ENCODE assay signal across 12 mouse cellular contexts in genomic region chr1:166255651-166256050, GRCm38 (mm10). TPM values are rescaled to one million over a fixed set of nuclear protein-coding genes. Genes with fewer than 3 reads are reported as not detected.
DNase-seq lines count a peak whose midpoint lies in the region; ATAC-seq and TF ChIP-seq lines count a peak whose summit lies in the region.
"Had no signal": no experiment of that assay in that cellular context is flagged by ENCODE, and none has a peak within 500 bp of the region (broad histone marks: within the 10 kb centered on the region; RNA-seq: fewer than 3 reads in every experiment).

No protein-coding gene starts in this region.

- intact Hi-C loops in left cerebral cortex, postnatal 36 days (cut with DNase I) = loop anchor here (2.0 to 5.0 kb wide), 4 partner anchors 25 to 73 kb away; no protein-coding TSS in a partner anchor
- intact Hi-C loops in left cerebral cortex, postnatal 10 days (cut with DNase I) = loop anchor here (2.0 to 5.0 kb wide), 4 partner anchors 47 to 107 kb away; no protein-coding TSS in a partner anchor

- H3K4me2 ChIP-seq in hindbrain, embryonic 15.5 days = peak overlapping the region; percentile 83

- 21% methylated on average over 2 of the region's 2 CpGs for WGBS in forebrain, embryonic 10.5 days
- WGBS in hindbrain, embryonic 15.5 days = 16% methylated on average over 2 of the region's 2 CpGs
- WGBS in olfactory bulb, adult 2 months = 26% methylated on average over 2 of the region's 2 CpGs

- H3K27ac ChIP-seq in forebrain, embryonic 10.5 days = peak overlapping the region; percentile 92
- H3K27ac ChIP-seq in hindbrain, embryonic 15.5 days (replicated peaks) = peak overlapping the region; percentile 20; the same call in 1 of the 2 replicates
- peak overlapping the region; percentile 90 for H3K27ac ChIP-seq in olfactory bulb, adult 2 months (ENCODE audit: insufficient read depth, low read depth, low read length)

- 0 out of 2 replicates have a peak overlapping the region, but pooled peaks have one; percentile 33 for H3K9ac ChIP-seq in hindbrain, embryonic 15.5 days

- TF ChIP-seq POLR2A in olfactory bulb, adult 2 months (IDR thresholded peaks at IDR 0.05; ENCODE audit: insufficient read depth, low read depth, low read length) = no peak

- peak overlapping the region; percentile 68 for H3K4me3 ChIP-seq in forebrain, embryonic 10.5 days
- H3K4me3 ChIP-seq in hindbrain, embryonic 15.5 days = peak overlapping the region; percentile 72
- H3K4me3 ChIP-seq in olfactory bulb, adult 2 months (ENCODE audit: insufficient read depth, low read depth, low read length) = peak overlapping the region; percentile 76

- TF ChIP-seq CTCF in olfactory bulb, adult 2 months (IDR thresholded peaks at IDR 0.05; ENCODE audit: insufficient read depth, low read depth, low read length) = no peak

- peak; percentile 23 to 39 for DNase-seq in left cerebral cortex, postnatal 36 days (ENCODE audit: low spot score in 2 of 2)
- DNase-seq in left cerebral cortex, postnatal 10 days (ENCODE audit: extremely low spot score in 1 of 2, low spot score in 2 of 2) = no peak
- DNase-seq in forebrain, embryonic 10.5 days (ENCODE audit: extremely low spot score, low spot score) = no peak
- DNase-seq in cerebellum, adult 11-12 months = no peak
- no peak for DNase-seq in cerebellum, adult 8-10 months
- DNase-seq: gastrocnemius, postnatal 14 days; kidney, adult 18-20 months; thymus, postnatal 25 days had no signal

- peaks cover 12% of the 10 kb centered on the region for H3K36me3 ChIP-seq in forebrain, embryonic 10.5 days (replicated peaks)
- no peaks in the 10 kb centered on the region for H3K36me3 ChIP-seq in hindbrain, embryonic 15.5 days

- no peaks in the 10 kb centered on the region for H3K9me3 ChIP-seq in forebrain, embryonic 10.5 days
- no peaks in the 10 kb centered on the region for H3K9me3 ChIP-seq in hindbrain, embryonic 15.5 days

- no peak for ATAC-seq in hindbrain, embryonic 15.5 days (ENCODE audit: low FRiP score, low read depth)

- peaks cover 50% of the 10 kb centered on the region for H3K27me3 ChIP-seq in forebrain, embryonic 10.5 days (ENCODE audit: poor library complexity, severe bottlenecking)
- H3K27me3 ChIP-seq in hindbrain, embryonic 15.5 days = 0 out of 2 replicates have a peak, but pooled peaks cover 3% of the 10 kb centered on the region

- peaks cover 50% of the 10 kb centered on the region for H3K4me1 ChIP-seq in forebrain, embryonic 10.5 days
- H3K4me1 ChIP-seq in hindbrain, embryonic 15.5 days (replicated peaks) = peaks cover 33% of the 10 kb centered on the region
- H3K4me1 ChIP-seq in olfactory bulb, adult 2 months (ENCODE audit: control insufficient read depth, insufficient read depth, low read length) = peaks cover 13% of the 10 kb centered on the region

RNA-seq across cellular contexts. Expression of gene Ildr2, which starts 1.7 kb away (rescaled TPM):
- 100 to 1,000 TPM; 104 to 110 TPM for total RNA-seq in left cerebral cortex, postnatal 36 days (2021)
- total RNA-seq in left cerebral cortex, postnatal 10 days (2021) = 100 to 1,000 TPM; 147 to 154 TPM
- polyA plus RNA-seq in forebrain, embryonic 10.5 days (2016; fragmentation: Nextera tagmentation; extraction: Ambion mirVana) = 7.7 and 8.3 TPM in 2 replicates
- 4.1 and 4.9 TPM in 2 replicates for polyA plus RNA-seq in hindbrain, embryonic 15.5 days (2015; fragmentation: Nextera tagmentation; extraction: Ambion mirVana)
- 36.7 and 55.3 TPM in 2 replicates for polyA plus RNA-seq in olfactory bulb, adult 2 months (2012; ENCODE audit: insufficient read depth, insufficient read length, low replicate concordance, missing spikeins)
- total RNA-seq: common myeloid progenitor, adult 5-6 weeks had no signal

RNA-seq across cellular contexts. Expression of gene Mael, which starts 17.1 kb away (rescaled TPM):
- total RNA-seq in left cerebral cortex, postnatal 36 days (2021) = under 1 TPM in 1 of 2 experiments, not detected in 1; 0.52 TPM
- total RNA-seq in left cerebral cortex, postnatal 10 days (2021) = under 1 TPM in 1 of 2 experiments, not detected in 1; 0.43 TPM
- not detected in 2 replicates for polyA plus RNA-seq in forebrain, embryonic 10.5 days (2016; fragmentation: Nextera tagmentation; extraction: Ambion mirVana)
- 0.22 and 0.43 TPM in 2 replicates for polyA plus RNA-seq in hindbrain, embryonic 15.5 days (2015; fragmentation: Nextera tagmentation; extraction: Ambion mirVana)
- not detected in 2 replicates for polyA plus RNA-seq in olfactory bulb, adult 2 months (2012; ENCODE audit: insufficient read depth, insufficient read length, low replicate concordance, missing spikeins)
- total RNA-seq: common myeloid progenitor, adult 5-6 weeks; gastrocnemius, postnatal 14 days had no signal
- polyA plus RNA-seq: limb, embryonic 11.5 days had no signal

Comparison
In these comparisons a context has a peak if more than half of its experiments do, and no peak if none do; other contexts are left out.
1. DNase-seq: peak in left cerebral cortex, postnatal 36 days (2 of 2); none in left cerebral cortex, postnatal 10 days (0 of 2), forebrain, embryonic 10.5 days (single experiment), cerebellum, adult 11-12 months (single experiment) and cerebellum, adult 8-10 months (single experiment).
2. H3K27ac ChIP-seq: peak in every context shown above with its lines; median percentile 92 in forebrain, embryonic 10.5 days; 90 in olfactory bulb, adult 2 months; 20 in hindbrain, embryonic 15.5 days.
3. Peak in every context shown above with its lines, with median percentiles within 50 percentile points of each other: H3K4me3 ChIP-seq.